Mouse (Mus musculus) intestine, postnatal 0 days (tissue): ENCODE results near the gene Ccnk. TPM values are rescaled to one million over a fixed set of nuclear protein-coding genes. Genes with fewer than 3 reads are reported as not detected.

ENCODE experiments used
- ATAC-seq: fragments of 200-750 bp; cut with Nextera tagmentation; 2 replicates; pipeline ENCODE4 v1.8.0; 2017; ENCODE audit warnings: mild to moderate bottlenecking, moderate TSS enrichment, moderate library complexity
- H3K27ac ChIP-seq: fragments of 300-500 bp; sonication (generic); 2 replicates; pipeline ENCODE4 v1.5.1; 2014; ENCODE audit warnings: mild to moderate bottlenecking, low read depth, low read length, moderate library complexity
- H3K27me3 ChIP-seq: fragments of 300-500 bp; sonication (generic); replicated peaks from 2 replicates; pipeline ENCODE4 v1.6.1; 2014; ENCODE audit warnings: low read length, mixed read lengths; ENCODE audit not compliant: control insufficient read depth, insufficient read depth
- H3K36me3 ChIP-seq: fragments of 300-500 bp; sonication (generic); 2 replicates; pipeline ENCODE4 v1.6.1; 2014; ENCODE audit warnings: mild to moderate bottlenecking, moderate library complexity; ENCODE audit not compliant: control insufficient read depth, insufficient read depth
- H3K4me1 ChIP-seq: fragments of 300-500 bp; sonication (generic); replicated peaks from 2 replicates; pipeline ENCODE4 v1.6.1; 2014; ENCODE audit warnings: antibody characterized with exemption, low read length, mixed read lengths; ENCODE audit not compliant: control insufficient read depth, insufficient read depth
- H3K4me2 ChIP-seq: fragments of 300-500 bp; sonication (generic); replicated peaks from 2 replicates; pipeline ENCODE4 v1.6.1; 2014; ENCODE audit warnings: low read depth, mild to moderate bottlenecking, moderate library complexity
- H3K4me3 ChIP-seq: fragments of 300-500 bp; sonication (generic); 2 replicates; pipeline ENCODE4 v1.5.1; 2014; ENCODE audit warnings: low read depth, low read length
- H3K9ac ChIP-seq: fragments of 300-500 bp; sonication (generic); 2 replicates; pipeline ENCODE4 v1.6.1; 2014; ENCODE audit warnings: mild to moderate bottlenecking, low read depth, low read length
- H3K9me3 ChIP-seq: fragments of 300-500 bp; sonication (generic); 2 replicates; pipeline ENCODE4 v1.6.1; 2016; ENCODE audit warnings: mixed run types; ENCODE audit not compliant: control insufficient read depth
- CTCF ChIP-seq: sonication (generic); IDR thresholded peaks from 2 replicates; pipeline ENCODE4 v1.5.1; 2016; ENCODE audit warnings: low read depth, mild to moderate bottlenecking, control low read depth, antibody characterized with exemption, moderate library complexity
- WGBS: fragments of 180-500 bp; shearing (Covaris S2); extraction: QIAGEN DNeasy Blood & Tissue Kit; methylation state at CpG from one replicate; pipeline ENCODE4 v1.1.7; 2014; 5-methylcytosine and 5-hydroxymethylcytosine counted together
- polyA plus RNA-seq: library from polyadenylated mRNA; unstranded; fragments of >200 nt; fragmentation: Nextera tagmentation; extraction: Ambion mirVana; gene quantifications from 2 replicates; pipeline ENCODE4 v1.2.1, GENCODE M21; 2015

The Ccnk gene
- polyA plus RNA-seq, 1 experiment from 2014 or later, result 3.0 TPM

GRCm38 (mm10) chr12:108231901-108232300 lies 52.5 kb downstream of the Ccnk start:
- Histone ChIP-seq H3K4me3 (no peak overlapping the region), H3K27ac (no peak overlapping the region), H3K9me3 (no peaks in the 10 kb centered on the region), H3K4me2 (no peak overlapping the region), H3K4me1 (0 out of 2 replicates have a peak, but pooled peaks cover 15% of the 10 kb centered on the region), H3K27me3 (no peaks in the 10 kb centered on the region), H3K36me3 (no peaks in the 10 kb centered on the region), H3K9ac (no peak overlapping the region)
- WGBS, result 53% methylated on average over 9 of the region's 9 CpGs
- no peak for ATAC-seq
- TF ChIP-seq CTCF, result no peak

GRCm38 (mm10) chr12:108233736-108234135 lies 54.4 kb downstream of the Ccnk start:
- H3K9me3 ChIP-seq, result no peaks in the 10 kb centered on the region
- peak overlapping the region; percentile 35; the same call in 1 of the 2 replicates for H3K4me2 ChIP-seq
- no peak overlapping the region for H3K9ac ChIP-seq
- no peaks in the 10 kb centered on the region for H3K27me3 ChIP-seq
- no peak for TF ChIP-seq CTCF
- peak overlapping the region; percentile 87 for H3K27ac ChIP-seq
- peak; percentile 68 for ATAC-seq
- peaks cover 21% of the 10 kb centered on the region; the same call in 1 of the 2 replicates for H3K4me1 ChIP-seq
- WGBS, result 39% methylated on average over 6 of the region's 6 CpGs
- H3K4me3 ChIP-seq, result no peak overlapping the region
- H3K36me3 ChIP-seq, result no peaks in the 10 kb centered on the region

- no peaks in the 10 kb centered on the region for H3K27me3 ChIP-seq
- peaks cover 27% of the 10 kb centered on the region; the same call in 1 of the 2 replicates for H3K4me1 ChIP-seq
- H3K36me3 ChIP-seq, result no peaks in the 10 kb centered on the region
- no peaks in the 10 kb centered on the region for H3K9me3 ChIP-seq
- ATAC-seq, result peak; percentile 52
- no peak overlapping the region for H3K9ac ChIP-seq
- TF ChIP-seq CTCF, result no peak
- H3K27ac ChIP-seq, result peak overlapping the region; percentile 87
- no peak overlapping the region for H3K4me3 ChIP-seq
- H3K4me2 ChIP-seq, result peak overlapping the region; percentile 43
- 46% methylated on average over 14 of the region's 14 CpGs for WGBS
Observed at GRCm38 (mm10) chr12:108234832-108235602, 55.6 kb downstream of the Ccnk start.

GRCm38 (mm10) chr12:108235976-108236555 lies 56.7 kb downstream of the Ccnk start:
- H3K4me2 ChIP-seq, result no peak overlapping the region
- H3K27me3 ChIP-seq, result no peaks in the 10 kb centered on the region
- 77% methylated on average over 16 of the region's 18 CpGs for WGBS
- no peaks in the 10 kb centered on the region for H3K9me3 ChIP-seq
- no peak overlapping the region for H3K4me3 ChIP-seq
- no peak for TF ChIP-seq CTCF
- H3K4me1 ChIP-seq, result peaks cover 25% of the 10 kb centered on the region; the same call in 1 of the 2 replicates
- peak overlapping the region; percentile 69 for H3K27ac ChIP-seq
- no peak overlapping the region for H3K9ac ChIP-seq
- no peaks in the 10 kb centered on the region for H3K36me3 ChIP-seq
- ATAC-seq, result no peak

GRCm38 (mm10) chr12:108237300-108238006 lies 58.1 kb downstream of the Ccnk start:
- H3K27ac ChIP-seq, result peak overlapping the region; percentile 69; the same call in 1 of the 2 replicates
- TF ChIP-seq CTCF, result no peak
- H3K4me2 ChIP-seq, result no peak overlapping the region
- H3K9me3 ChIP-seq, result no peaks in the 10 kb centered on the region
- no peak overlapping the region for H3K4me3 ChIP-seq
- WGBS, result 50% methylated on average over 6 of the region's 6 CpGs
- H3K4me1 ChIP-seq, result peaks cover 21% of the 10 kb centered on the region; the same call in 1 of the 2 replicates
- H3K36me3 ChIP-seq, result no peaks in the 10 kb centered on the region
- no peak for ATAC-seq
- no peaks in the 10 kb centered on the region for H3K27me3 ChIP-seq
- H3K9ac ChIP-seq, result no peak overlapping the region
